Mouse (Mus musculus): Measurements from ENCODE around the gene Pygl.

Pygl gene

DNA sequence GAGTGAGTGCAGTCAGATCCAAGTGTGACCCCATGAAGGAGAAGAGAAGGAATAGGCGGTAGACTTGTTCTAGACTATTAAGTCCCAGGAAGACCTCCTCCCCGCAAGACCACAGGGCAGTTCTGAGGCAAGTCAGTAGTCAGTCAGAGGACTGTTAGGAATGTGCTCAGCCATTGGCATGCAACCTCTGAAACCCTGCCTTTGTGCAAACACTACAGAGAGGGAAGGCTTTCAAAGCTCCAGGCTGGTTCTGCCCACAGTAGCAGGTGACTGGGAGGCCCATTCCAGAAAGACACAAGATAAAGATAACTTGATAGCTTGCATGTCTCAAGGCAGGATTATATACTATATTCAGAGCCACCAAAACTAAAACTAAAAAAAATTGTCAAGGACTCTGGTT, at the start of gene Pygl:
TSS of gene Pygl (minus strand) at position 195 of the 400 bp plus-strand sequence.
- DNase-seq (ENCODE audit: low read depth, low spot score) = no peak

DNA sequence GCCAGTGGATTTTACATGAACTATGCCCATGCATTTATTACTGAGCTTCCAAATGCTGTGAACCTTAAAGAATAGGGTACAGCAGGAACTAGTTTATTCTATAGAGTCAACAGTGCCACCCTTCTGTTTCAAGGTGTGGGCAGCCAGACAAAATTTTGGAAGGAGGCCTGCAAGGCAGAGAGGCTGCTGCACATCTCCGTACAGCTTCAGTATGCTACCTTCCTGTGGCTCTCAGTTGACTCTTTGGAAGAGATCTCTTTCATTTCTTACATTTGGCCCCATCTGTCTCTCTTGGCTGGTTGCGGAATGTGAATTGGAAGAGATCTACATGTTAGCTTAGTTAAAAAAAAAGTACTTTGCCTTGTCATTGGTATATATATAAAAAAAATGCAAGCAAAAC, 49.6 kb upstream of the Pygl start:
- DNase-seq (ENCODE audit: low read depth, low spot score) = no peak

DNA sequence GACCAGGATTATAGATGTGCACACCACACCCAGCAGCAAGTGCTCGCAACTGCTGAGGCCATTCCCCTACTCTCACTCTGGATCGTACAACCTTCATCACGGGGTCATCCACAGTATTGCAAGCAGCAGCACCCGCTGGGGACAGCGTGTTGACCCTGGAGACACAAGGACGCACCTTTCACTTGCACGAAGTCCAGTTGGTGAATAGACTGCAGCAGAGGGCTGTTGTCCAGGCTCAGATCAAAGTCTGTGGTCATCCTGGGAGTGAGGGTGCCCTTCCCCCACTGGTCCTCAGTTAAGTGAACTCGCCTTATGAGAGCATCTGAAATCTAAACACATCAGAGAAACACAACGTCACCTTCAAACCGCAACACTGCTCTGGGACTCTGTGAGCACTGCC, 49.1 kb upstream of the Pygl start:
- DNase-seq (ENCODE audit: low read depth, low spot score) = no peak

DNA sequence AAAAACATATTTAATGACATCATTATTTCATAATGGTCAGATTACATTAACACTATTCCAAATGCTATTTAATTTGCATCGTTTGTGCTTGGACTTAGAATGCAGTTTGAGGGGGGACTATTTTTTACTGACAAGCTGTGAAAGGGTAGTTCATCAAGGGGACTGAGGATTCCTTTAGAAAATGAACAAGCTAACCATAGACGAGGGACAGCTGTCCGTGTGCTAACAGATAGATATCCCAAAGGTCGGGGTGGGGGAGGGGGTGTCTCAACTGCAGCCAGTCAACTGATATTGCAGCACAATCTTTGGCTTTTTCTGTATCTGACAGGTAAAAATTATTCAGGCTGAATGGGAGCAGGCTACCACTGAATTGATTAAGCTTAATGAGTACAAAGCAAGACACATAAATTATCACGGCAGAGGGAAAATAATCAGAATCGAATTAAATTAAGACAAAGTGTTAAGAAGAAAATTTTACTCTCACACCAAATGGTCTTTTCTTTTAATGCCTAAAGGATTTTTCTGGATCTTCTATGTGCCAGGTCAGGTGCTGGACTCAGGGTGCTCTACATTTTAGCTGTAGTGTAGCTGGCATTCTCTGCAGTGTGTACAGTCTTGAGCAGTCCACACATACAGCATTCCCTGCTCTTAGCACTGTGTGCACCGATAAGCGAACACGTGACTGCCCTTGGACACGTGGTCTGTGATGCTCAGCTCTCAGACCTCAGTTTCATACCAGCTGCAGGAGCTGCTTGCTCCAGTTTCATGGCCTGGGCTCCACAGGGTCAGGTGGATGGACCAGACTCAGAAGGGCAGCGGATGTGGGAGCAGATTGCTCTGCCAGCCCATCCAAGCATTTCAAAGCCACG, 46.0 kb upstream of the Pygl start:
- no peak for DNase-seq (ENCODE audit: low read depth, low spot score)

DNA sequence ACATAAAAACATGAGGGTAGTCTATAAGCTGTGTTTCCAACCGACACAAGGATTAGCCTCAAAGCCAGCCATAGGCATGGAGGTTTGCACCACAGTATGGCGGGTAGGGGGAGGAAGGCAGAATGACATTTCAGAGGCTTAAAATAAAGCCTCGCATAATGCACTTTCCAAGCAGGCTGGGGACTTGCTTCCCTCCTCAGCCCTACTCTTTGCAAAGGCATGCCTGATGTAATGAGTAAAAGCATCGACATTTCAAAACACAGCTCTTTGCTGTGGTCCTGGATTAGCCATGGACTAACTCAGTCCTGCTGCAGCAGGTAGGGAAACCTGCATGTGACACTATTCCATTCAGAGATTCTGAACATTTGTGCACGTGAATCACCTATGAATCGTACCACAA, 38.4 kb upstream of the Pygl start:
- no peak for DNase-seq (ENCODE audit: low read depth, low spot score)

DNA sequence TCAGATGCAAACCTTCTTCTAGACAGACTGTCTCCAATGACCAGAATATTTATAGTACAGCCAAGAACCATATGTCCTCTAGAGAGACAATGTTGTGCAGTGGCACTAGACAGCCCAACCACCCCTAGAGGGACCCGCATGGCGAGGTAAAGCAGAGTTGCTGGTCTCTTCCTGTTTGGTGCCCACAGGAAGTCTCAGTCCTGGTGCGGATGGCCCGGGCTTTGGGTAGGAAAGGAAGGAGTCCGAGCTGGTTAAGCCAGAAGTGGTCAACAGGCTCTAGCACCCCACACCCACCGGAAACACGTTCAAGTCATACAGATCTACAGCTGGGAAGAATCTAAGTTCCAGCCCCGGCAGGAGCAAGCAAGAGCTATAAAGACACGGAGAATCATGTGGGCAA, 36.0 kb upstream of the Pygl start:
- no peak for DNase-seq (ENCODE audit: low read depth, low spot score)

DNA sequence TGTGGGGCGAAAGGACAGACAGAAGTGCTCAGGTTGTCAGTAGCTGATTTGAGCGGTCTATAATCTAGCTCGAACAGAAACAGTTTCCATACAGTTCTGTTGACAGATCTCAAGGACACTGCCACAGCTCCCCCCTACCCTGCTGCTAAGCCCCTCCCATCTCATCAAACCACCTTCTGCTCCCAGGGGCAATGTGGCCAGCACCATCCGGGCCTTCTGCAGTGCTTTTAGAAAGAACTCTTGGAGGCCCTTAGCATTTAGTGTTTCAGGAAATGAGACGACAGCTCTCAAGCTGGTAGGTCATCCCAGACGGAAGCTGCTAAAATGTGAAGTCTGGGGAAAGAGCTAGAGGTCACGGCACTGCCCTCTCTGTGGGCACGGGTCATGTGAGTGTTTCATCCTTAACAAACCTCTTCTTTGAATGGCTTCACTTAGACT, 35.2 kb upstream of the Pygl start:
- DNase-seq (ENCODE audit: low read depth, low spot score) = no peak

DNA sequence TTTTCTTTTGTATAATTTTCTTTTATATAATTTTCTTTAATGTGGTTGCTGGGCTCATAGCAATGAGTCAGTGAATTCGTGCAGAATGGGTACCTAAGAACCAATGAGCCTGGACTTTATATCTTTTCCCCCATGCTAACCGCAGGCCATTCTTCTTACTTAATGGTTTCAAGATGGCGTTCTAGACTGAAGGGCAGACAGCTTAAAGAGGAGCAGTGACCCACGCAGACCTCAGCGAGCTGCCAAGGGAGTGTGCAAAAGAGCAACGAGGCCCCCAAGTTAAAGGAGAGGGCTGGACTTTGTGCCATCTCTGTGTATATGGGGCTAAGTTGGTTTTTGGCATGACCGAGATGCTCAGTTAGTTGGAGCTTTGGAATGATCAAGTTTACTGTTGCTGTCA, 32.4 kb upstream of the Pygl start:
- no peak for DNase-seq (ENCODE audit: low read depth, low spot score)

DNA sequence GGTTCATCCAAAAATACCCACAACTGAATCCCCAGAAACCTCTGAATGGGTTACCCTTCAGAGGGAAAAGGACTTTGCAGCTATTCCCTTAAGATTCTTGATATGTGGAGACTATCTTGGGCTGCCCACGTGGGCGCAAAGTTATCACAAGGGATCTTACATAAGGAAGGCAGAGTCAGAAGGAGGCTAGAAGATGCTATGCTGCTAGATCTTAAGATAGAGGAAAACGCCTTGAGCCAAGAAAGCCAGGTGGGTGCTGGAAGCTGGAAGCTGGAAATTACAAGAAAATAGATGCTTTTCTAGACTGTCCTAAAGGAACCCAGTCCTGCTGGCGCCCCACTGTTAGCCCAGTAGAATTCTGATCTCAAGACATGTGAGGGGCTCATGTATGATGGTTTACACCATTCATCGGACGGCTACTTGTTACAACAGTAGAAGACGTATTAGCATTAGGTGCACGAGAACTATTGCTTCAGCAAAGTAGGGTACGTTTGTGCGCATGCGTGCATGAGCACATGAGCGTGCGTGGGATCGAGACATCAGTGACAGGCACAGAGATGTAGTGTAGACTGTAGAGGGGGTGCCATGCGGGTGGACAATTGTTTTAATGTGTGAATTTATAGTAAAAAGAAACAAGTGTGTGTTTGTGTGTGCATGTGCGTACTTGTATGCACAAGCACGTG, 31.1 kb upstream of the Pygl start:
- no peak for DNase-seq (ENCODE audit: low read depth, low spot score)

DNA sequence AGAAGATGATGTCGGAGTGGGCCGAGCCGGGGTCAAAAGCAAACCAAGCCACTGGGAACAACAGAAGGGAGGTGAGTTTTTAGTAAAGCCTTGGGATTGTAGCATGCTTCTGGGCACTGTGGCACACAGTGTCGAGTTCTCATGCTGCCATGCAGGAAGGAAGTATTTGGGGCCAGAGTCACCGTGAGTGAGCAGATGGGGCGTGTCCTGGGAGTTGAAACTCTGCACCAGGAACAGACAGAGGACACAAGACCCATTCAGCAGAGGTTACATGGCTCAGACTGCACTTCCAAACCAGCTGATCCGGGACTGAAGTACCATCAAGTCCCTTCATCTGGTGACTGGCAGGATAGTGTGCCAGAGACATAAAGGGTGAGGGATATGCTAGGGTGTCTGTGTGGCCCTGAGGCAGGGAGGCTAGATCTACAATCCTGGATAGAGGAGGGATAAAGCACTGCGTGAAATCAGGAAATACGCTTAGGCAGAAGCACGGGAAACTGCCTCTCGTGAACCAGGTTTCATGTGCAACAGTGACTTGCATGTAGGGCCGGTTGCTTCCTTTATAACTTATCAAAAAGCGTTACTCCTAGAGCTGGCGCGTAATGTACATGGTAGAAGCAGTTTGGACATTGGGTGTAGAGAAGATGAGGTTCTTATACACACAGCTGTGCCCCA, 20.1 kb upstream of the Pygl start:
- no peak for DNase-seq (ENCODE audit: low read depth, low spot score)

DNA sequence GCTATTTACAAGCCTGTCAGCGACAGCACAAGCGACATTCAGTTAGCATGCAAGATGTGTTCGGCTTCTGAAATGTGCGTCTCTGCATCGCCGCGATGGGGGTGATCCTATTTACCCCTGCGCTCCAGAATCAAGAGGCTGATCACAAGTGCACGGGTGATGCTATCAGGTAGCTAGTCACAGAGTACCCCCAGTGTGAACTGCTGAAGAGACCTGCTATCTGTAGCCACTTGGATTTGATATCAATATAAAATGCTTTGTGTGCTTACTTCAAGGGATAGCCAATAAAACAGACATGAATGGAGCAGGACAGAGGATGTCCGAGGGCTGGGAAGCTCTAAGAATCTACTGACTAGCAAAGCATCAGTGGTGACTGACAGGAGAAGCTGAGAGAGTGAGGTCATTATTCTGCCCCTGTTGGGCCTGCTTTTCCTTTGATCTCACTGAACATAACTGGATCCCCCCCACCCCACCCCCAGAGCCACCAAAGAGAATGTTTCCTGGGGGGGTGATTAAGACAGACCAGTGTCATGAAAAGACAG, 18.4 kb upstream of the Pygl start:
- no peak for DNase-seq (ENCODE audit: low read depth, low spot score)

DNA sequence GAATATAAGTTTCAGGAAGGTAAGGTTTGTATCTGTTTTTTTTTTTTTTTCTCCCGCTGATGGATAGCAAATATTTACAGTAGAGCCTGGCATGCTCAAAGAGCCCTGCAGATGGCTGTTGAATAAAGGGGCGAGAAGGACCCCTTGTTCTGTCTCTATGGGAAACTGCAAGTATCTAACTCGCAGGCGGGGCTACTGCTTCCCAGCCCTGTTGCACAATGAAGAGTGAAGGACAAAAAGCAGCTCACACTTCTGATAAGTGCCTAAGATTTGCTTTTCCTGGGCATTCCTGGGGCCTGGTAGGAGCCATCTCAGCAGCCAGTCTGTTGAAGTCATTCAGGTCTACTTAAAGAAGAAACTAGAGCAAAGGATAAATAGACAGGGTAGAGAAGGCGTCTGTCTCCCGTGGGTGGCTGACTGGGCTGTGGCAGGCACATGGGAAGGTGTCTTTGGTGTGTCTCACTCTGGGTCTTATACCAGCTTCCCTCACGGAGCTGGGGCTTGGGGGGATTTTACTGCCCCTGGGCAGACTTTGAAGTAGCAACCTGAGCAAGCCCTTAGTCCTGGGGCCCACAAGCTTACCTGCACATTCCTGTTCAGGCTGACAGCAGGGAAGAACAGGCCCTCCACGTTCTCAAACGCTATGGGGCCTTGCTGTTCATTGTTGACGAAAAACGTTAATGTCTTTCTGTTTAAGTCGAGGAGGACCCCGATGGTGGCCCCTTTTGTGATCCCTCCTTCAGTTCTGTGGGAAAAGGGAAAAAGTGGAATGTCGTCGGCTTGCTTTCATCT, 16.6 kb upstream of the Pygl start:
- no peak for DNase-seq (ENCODE audit: low read depth, low spot score)

DNA sequence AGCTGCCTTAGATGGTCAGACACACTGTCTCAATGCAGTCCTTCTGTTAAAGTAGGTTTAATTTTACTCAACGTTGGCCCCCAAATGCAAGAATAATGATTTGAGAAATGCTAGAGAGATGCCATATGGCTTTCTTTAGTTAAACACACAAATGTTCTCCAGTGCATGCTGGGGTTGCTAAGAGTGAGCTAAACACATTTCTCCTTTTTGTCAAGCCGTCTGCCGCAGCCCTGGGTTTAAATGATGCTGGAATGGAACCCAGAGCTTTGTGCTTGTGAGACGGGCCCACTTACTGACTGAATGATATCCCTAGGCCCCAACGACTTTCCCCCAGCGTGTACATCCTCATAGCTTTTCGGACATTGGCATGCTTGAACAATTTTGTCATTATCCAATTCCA, 11.3 kb upstream of the Pygl start:
- no peak for DNase-seq (ENCODE audit: low read depth, low spot score)

DNA sequence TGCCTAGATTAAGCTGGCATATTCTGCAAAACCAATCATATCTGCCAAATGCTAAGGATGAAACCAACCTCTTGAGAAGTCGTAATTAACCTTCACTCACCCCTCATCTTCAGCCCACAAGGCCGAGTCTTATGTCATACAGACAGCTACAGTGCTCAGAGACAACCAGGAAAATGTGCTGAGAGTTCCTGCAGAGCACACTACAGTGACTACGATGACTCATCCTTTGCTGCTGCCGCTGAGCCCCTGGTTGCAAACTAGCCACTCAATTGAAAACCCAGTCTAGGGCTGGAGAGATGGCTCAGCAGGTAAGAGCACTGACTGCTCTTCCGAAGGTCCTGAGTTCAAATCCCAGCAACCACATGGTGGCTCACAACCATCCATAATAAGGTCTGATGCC, 8.5 kb upstream of the Pygl start:
- DNase-seq (ENCODE audit: low read depth, low spot score) = no peak

DNA sequence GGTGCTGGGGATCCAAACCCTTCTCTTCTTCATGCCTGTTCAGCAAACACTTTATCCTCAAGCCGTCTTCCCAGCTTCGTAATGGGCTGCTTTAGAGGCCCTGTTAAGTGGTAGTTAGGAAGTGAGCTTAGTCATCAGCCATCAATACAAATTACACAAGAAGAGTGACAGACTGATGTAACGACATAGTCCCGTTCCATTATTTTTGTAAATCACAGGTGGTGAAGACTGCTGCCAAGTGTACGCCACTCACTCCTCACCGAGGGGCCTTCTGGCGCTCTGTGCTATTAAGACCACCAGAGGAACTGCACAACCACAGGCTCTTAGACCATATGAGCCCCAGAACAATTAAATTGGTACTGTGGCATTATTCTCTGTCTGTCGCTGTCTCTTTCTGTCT, 7.3 kb upstream of the Pygl start:
- DNase-seq (ENCODE audit: low read depth, low spot score) = no peak

DNA sequence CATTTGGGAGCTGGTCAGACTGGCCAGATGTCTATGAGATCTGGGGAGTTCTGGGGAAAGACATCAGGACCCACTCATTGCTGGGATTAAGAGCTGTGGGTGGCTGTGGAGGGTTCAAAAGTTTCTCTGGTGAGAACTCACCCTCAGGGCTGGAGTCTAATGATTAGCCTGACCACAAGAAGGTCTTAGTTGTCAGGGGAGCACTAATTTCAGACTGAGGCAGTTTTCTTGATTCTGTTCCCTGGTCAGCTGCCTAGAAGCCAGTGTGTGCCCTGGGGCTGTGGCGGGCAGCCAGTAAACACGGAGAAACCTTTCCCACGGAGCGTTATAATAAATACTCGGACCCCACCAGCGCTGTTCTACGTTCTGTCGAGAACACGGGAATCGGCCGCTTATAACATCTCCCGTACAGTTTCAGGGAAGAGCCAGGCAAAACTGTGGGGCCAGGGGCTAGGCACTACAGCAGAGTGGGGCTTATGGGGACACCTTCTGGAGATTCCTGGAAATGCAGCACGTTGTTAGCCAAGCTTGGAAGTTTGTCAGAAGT, 3.7 kb upstream of the Pygl start:
- DNase-seq (ENCODE audit: low read depth, low spot score) = no peak

DNA sequence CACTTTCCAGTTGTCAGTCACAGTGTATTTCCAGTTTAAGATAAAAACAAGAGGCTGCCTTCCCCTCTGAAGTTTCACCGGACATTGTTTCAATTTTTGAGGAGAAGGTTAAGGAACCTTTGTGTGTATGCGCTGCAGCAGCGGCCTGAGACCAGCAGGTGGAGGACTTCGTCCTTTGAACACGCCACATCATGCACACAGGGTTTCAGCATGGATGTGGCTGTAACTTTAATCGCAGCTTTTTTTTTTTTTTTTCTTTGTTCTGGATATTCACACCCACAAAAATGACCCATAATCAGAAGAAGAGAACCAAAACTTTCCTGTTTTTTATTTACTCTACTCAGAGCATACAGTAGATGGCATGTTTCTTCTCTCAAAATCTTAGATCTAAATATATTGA, 3.1 kb upstream of the Pygl start:
- no peak for DNase-seq (ENCODE audit: low read depth, low spot score)

DNA sequence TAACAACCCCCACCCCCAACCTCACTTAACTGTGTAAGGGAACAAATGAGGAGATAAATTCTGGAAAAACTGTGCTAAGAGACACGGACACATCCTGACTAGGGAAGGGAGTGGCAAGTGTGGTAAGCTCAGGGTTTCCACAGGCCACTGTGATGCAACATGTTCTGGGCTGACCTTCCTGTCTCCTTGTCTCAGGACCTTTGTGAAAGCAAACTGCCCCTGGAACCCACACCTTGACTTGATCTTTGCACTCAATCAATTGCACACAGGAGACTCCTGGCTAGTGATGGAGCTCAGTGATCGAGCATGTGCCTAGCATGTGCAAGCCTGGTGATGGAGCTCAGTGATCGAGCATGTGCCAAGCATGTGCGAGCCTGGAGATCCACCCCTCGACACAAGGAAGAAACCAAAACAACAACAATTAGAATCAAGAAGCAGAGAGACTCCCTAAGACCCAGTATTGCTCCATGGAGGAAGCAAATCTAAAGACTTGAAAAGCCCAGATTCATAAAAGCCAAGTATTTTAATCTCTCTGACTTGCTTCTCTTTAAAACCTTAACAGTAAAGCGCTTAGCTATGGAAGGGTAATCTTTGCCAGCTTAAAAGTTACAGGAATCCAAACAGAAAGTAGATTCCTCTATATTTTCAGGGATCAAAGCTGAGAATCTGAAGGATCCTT, 2.5 kb upstream of the Pygl start:
- DNase-seq (ENCODE audit: low read depth, low spot score) = no peak

DNA sequence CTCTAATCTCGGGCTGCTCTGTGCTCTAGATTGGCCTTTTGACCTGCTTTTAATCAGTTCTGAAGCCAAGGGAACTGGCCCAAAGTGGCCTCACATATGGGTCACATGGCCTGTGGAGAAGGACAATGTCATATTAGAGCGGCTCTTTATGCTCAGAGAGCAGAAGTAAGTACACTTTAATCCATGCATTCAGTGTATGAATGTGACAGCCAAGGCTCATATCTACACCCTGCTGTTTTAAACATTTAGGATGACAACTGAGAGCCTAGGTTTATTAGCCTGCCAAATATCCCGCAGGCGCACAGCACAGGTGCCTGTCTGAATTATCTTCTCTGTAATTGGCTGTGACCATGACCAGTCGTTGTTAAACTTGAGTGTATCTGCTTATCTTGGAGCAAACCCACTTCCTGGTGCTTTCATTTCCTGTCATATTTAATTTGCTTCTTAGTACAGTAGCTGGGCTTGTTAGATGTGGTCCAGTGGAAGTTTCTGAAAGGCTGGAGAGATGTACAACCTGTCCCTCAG, 794 bp upstream of the Pygl start:
- no peak for DNase-seq (ENCODE audit: low read depth, low spot score)

DNA sequence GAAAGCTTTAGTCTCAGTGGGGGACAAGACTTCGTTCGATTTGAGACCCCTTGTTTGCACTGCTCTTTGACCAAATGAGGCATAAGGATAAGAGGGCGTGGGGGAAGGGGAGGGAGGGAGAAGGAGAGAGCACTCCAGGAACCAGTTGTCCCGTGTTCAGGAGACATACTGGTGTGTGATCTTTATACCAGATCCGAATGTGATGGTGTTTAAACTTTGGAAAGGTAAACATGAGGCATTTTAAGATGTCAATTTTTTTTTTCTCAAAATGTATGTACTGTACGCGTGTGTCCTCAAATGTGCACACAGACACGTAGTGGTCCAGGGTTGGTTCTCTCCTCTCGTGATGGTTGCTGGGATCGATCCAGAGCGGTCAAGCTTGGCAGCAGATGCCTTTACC, 3.1 kb downstream of the Pygl start:
- DNase-seq (ENCODE audit: low read depth, low spot score) = no peak
